Mouse (Mus musculus) kidney, postnatal 14 days (tissue): ENCODE data around the gene Olfr825.
"Not testable (repeated sequence)": the region's sequence is repeated elsewhere in the genome, so short reads cannot be mapped to it uniquely, and the experiment has no call there.

Experiments used
- DNase-seq: peaks from one replicate; pipeline ENCODE4 v3.0.0; 2022; ENCODE audit warnings: mixed read lengths

Olfr825 gene

GRCm38 (mm10) chr10:130166666-130167065 lies at the start of gene Olfr825:
Gene Olfr825 (minus strand): TSS chr10:130166766.
- DNase-seq, result no peak

DNA sequence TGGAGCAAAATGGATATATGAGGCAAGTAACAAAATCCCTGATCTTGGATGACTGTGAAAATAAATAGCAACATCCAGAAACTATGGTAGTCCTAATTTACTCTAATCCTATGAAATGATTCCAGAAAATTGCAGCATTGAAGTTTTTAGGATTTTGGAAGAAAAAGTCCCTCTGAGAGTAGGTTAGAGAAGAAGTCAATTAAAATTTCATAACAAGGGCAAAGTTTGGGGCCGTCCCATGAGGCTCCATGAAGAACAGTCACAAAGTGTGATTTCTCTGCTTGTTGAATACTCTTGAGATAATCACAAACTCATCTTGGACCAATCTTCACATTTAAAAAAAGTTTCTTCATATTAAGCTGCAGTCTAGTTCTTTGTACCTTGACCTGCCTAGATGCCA lies 47.7 kb upstream of the Olfr825 start, which contains the start of gene Olfr827:
Gene Olfr827 (minus strand): TSS at position 101 of the 400 bp plus-strand sequence.
- no peak for DNase-seq

DNA sequence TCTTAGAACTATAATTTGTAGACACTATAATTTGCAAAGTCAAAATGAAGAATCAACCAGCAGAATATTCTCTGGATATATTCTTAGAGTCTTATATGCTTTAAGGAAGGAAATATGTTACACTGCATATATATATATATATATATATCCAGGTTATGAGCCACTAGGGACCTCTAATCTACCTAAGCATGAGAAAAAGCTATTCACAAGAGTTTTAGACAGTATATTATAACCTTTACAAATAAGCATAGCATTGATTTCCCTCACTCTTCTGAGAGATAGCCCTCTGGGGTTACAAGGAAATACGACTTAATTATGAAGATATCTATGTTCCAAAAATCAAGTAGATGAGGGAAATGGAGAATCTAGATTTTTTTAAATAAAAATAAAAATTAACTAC lies 17.5 kb upstream of the Olfr825 start, which contains the start of gene Olfr826:
Gene Olfr826 (minus strand): TSS at position 101 of the 400 bp plus-strand sequence.
- DNase-seq, result no peak

- DNase-seq, result no peak
Observed at GRCm38 (mm10) chr10:130165196-130165595, 1.4 kb downstream of the Olfr825 start.

- no peak for DNase-seq
Observed at GRCm38 (mm10) chr10:130144121-130144520, 22.4 kb downstream of the Olfr825 start.

GRCm38 (mm10) chr10:130142481-130142880 lies 24.1 kb downstream of the Olfr825 start:
- not testable (repeated sequence) for DNase-seq

DNA sequence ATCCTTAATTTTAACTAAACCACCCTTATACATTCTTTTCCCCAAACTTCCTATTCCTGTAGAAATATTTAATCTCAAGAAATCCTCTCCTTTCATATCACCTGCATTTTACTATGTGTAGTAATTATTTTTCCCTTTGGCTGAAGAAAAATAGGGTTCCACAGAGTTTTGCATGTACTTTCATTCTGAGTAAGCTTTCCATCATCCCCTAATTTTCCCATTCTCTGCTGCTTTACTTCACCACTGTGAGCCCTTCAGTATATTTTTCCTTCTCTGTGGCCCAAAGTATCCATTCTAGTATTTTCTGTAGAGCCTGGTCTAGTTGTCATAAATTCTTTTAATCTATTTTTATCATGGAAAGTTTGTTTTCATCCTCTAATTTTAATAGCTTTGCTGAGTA lies 31.8 kb downstream of the Olfr825 start:
- no peak for DNase-seq

- not testable (repeated sequence) for DNase-seq
Observed at GRCm38 (mm10) chr10:130129900-130130299, 36.7 kb downstream of the Olfr825 start, which contains the start of gene Olfr824. Gene Olfr824 (minus strand): TSS chr10:130130000.

GRCm38 (mm10) chr10:130116045-130116444 lies 50.5 kb downstream of the Olfr825 start:
- DNase-seq, result not testable (repeated sequence)

- DNase-seq, result not testable (repeated sequence)
Observed at GRCm38 (mm10) chr10:130115283-130115682, 51.3 kb downstream of the Olfr825 start, which contains the start of gene Olfr823. Gene Olfr823 (minus strand): TSS chr10:130115383.
